Mouse (Mus musculus) ovary, postnatal 10 days (tissue): ENCODE measurements around the gene Abhd12b.
"Not testable (repeated sequence)": the region's sequence is repeated elsewhere in the genome, so short reads cannot be mapped to it uniquely, and the experiment has no call there.

Source experiments
- DNase-seq: peaks from one replicate; pipeline ENCODE4 v3.0.0; 2022; ENCODE audit warnings: low spot score

The Abhd12b gene

GRCm38 (mm10) chr12:70139871-70140270 lies 14.1 kb upstream of the Abhd12b start:
- DNase-seq, result no peak

- no peak for DNase-seq
Observed at GRCm38 (mm10) chr12:70140542-70140941, 13.4 kb upstream of the Abhd12b start.

DNA sequence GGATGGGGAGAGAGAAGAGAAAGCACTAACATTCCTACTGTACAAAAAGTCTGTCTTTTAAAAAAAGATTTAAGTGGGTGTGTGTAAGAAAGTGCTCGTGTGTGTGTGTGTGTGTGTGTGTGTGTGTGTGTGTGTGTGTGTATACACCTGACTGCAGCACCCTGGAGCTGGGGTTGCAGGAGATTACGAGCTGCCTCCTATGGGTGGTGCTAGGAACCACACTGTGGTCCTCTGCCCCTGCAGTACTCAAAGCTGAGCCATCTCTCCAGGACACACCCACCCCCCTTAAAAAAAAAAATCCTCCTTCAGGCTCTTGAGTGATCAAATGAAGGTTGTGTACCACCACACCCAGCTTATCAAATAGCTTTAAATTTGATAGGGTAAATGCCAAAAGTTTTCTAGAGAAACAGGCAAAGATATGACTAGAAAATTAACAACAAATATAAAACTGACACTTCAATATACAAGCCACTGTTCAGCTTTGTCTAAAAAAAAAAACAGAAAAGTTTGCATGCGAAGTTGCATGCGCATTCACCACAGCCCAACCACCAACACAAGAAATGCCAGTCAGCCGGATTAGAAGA lies 12.9 kb upstream of the Abhd12b start:
- DNase-seq, result no peak

GRCm38 (mm10) chr12:70144106-70144587 lies 9.8 kb upstream of the Abhd12b start:
- not testable (repeated sequence) for DNase-seq

- no peak for DNase-seq
Observed at GRCm38 (mm10) chr12:70144637-70145448, 9.1 kb upstream of the Abhd12b start.

DNA sequence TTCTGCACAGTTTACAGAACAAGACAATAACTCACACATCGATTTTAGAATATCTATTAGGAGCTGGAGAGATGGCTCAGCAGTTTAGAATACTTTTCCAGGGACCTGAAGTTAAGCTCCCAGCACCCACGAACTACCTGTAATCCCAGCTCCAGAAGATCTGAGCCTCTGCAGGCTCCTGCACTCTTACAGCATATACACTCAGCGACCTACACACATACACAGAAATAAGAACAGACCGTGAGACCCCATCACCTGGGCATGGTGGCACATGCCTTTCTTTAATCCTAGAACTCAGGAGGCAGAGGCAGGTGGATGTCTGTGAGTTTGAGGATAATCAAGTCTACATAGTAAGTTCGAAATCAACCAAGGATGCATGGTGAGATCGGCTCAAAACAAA lies 8.4 kb upstream of the Abhd12b start:
- DNase-seq, result no peak

DNA sequence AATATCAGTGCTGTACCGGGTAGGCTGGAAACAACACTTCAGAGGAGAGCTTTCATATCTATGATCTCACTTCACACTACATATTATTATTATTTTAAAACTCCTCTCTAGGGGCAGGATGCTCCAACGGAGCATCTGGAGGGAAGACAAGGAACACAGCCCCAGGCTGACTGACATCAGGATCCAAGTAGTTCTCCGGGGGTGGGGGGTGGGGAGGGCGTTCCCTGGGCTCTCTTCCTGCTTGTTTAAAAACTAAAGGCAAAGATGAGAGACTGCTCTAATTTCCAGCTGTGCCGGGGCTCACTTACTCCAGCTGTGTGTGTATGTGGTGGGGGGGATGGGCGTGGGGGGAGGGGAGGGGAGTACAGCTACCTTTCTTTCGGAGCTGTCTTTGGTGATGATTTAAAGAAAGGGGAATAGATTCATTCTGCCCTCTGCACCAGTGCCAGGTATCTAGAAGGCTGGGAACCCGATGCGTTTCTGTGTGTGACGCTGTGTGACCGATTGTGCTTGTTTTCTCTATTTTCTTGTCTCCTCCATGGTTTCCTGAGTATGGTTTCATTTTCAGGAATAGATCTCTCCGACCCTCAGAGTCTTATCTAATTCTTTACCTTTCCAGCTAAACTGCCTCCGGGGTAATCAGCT lies 5.8 kb upstream of the Abhd12b start:
- no peak for DNase-seq

- no peak for DNase-seq
Observed at GRCm38 (mm10) chr12:70148631-70149265, 5.2 kb upstream of the Abhd12b start.

DNA sequence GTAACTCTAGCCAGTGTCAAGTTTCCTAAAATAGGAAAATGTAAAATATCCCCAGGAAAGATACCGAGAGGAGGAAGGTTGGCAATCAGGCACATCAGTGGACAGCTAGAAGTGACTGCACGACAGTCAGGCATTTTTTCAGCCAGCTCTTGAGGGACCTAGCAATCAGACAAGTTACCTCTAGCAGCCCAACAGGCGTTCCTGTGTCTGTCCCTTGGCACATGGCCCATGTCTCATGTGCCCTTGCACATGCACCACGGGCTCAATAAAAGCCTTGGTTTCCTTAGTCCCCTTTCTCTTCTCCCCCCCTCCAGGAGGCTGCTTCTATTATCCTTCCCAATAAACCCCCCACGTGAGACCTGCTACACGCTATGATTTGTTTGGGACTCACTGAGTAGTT lies 2.3 kb downstream of the Abhd12b start:
- DNase-seq, result no peak

DNA sequence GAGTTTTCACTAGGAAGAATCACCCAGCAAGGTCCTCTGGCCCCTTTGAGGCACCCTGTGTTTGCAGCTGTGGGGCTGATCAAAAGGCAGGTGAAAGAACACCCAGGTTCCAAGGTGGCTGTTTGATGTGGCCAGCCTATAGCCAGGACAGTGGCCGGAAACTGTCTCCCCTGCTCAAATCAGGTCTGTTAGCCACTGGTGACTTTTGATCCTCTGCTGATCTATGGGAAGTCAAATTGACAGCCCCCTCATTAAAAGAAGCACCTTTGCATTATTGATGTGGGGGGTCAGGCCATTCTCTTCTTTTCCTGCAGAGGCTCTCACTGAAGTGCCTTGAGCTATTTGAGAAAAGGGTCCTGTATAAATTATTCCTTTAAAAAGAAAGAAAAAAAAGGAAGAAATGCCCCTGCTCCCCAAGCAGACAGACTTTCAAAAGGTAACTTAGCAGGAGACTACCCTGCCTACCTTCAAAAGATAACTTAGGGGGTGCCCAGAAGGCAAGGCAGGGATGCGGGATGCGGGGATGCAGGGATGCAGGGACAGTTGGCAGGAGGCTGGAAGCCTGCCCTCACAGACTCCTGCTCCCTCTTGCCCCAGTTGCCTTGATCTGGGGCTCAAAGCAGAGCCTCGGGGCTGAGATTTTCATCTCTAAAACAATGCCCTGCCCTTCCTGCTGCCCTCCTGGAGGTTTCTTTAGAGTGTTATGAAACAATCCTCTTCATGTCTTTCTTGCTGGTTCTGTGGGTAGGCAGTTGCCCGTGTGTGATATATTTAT lies 3.5 kb downstream of the Abhd12b start:
- DNase-seq, result no peak

- no peak for DNase-seq
Observed at GRCm38 (mm10) chr12:70161057-70161456, 7.1 kb downstream of the Abhd12b start.

DNA sequence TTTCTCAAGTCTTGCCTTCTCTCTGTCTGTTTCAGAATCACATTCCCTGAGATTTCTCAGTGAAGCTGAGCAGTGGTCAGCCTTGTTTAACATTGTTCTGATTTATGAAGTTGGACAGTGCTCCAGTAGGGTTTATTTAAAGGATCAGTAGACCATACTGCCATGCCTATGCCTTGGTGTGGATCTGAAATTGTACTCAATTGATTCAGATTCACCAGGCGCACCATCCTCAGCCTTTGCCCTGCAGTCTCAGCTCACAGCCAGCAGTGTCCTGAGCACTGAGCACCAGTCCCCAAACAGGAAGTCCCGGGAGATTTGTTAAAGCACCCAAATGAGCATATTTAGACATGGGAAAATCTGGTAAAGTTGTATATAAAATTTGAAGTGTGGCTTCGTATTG lies 10.8 kb downstream of the Abhd12b start:
- no peak for DNase-seq

DNA sequence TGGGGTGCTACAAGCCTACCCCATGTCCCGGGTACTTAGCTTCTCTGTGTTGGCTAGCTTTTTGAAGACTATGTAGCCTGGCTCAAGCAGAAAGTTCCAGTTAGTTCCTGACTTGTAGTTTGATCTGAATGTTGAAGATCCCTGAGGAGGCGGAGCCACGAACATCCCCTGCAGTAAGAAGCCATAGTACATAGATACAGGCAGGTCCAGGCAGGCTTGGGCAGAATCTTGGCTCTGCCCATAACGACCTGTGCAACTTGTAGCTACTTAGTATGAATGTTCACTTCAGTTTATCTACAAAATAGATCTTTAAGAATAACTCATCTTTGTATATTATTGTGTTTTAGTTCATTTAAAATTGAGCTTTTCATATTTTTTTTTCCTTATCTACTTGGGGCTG lies 14.0 kb downstream of the Abhd12b start:
- DNase-seq, result no peak

- no peak for DNase-seq
Observed at GRCm38 (mm10) chr12:70169969-70170368, 16.0 kb downstream of the Abhd12b start.

DNA sequence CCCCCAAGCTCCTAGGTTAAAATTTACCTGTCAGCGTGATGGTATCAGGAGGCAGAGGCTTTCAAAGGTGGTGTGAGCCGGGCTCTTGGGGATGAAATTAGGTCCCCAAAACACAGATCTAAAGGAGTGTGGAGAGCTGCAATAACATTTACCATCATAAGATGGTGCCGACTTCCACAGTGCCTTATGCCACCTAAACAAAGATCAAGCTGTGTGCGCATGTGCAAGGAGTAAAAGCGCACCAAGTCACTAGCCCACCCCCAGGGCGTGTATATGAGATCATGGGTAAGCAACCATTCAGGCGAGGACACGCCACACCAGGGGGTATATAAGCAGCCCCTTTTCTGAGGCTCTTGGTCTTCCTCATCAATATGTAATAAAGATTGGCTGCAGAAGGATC lies 29.6 kb downstream of the Abhd12b start:
- DNase-seq, result not testable (repeated sequence)

DNA sequence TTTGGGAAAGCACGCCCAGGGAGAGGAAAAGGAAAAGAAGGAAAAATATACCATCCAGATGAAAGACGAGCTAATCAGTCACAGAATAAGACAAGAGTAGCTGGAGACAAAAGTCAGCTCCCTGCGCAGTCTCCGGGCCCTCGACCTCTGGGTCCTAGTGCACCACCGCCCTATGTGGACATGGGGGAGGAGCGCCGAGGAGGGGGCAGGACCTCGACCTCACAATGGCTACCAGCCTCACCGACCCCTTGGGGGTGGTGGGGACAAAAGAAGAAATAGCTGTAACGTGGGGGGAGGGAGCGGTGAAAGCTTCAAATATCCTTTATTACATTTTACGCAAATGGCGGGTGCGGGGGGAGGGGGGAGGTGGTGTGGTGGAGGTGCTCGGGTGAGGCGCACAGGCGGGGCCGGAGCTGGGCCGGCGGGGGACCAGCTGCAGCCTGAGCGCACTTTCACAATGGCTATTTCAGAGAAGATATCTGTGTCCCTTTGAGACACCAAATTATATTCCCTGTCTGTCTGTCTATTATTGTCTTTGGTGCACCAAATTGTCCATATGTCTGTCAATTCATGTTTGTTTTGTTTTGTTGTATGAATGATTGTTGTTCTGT lies 30.3 kb downstream of the Abhd12b start:
- DNase-seq, result no peak

DNA sequence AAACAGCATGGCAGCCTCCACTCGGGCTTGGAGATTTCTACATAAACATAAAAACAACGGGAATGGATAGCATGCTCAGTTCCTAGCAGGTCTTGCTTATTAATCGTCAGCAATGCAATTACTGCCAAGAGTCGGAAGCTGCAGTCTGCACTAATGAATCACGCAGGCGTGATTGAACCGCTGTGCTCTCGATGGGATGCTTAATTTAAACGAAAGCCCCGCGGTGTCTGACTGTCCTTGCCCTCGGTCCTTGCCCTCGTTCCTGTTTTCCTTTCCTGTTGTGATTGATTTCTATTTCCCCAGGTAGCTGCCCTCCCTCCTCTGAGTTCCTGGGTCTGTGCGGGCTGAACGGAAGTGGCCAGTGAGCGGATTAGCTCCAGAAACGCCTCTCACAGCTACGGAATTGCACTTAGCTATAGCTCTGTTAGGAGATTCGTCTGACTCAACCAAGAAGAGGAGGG lies 38.4 kb downstream of the Abhd12b start:
- DNase-seq, result no peak

GRCm38 (mm10) chr12:70195426-70195825 lies 41.5 kb downstream of the Abhd12b start:
- no peak for DNase-seq

- no peak for DNase-seq
Observed at GRCm38 (mm10) chr12:70196341-70196740, 42.4 kb downstream of the Abhd12b start.

DNA sequence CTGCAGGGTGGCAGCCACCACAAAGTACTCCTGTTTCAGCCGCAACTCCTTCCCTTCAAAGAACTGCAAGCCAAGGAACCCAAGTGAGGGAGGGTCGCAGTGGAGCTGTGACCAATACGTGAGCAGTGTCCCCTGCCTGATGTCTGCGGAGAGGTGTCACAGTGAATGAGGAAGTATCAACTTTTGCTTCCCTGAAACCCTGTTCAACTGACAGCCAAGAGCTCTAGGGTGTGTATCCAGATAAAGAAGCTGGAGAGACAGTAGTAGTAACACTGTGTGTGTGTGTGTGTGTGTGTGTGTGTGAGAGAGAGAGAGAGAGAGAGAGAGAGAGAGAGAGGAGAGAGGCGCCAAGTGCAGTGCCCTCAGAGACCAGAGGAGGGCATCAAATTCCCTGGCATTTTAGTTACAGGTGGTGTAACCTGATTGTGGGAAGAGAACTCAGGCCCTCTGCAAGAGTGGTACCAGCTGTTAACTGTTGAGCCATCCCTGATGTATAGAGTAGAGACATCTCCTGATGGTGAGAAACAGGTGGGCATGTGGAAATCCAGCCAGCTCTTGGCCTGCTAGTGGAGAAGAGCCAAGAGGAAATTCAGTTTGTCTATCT lies 48.1 kb downstream of the Abhd12b start:
- no peak for DNase-seq

GRCm38 (mm10) chr12:70204433-70204832 lies 50.5 kb downstream of the Abhd12b start:
- DNase-seq, result no peak
